Mouse (Mus musculus) liver, embryonic 14.5 days (tissue): ENCODE results near the gene Med29. TPM values are rescaled to one million over a fixed set of nuclear protein-coding genes. Genes with fewer than 3 reads are reported as not detected.

Source experiments
- ATAC-seq: fragments of 200-750 bp; cut with Nextera tagmentation; 2 replicates; pipeline ENCODE4 v1.8.0; 2017; ENCODE audit warnings: moderate number of reproducible peaks, mild to moderate bottlenecking, moderate library complexity; ENCODE audit not compliant: insufficient read depth
- DNase-seq, 3 experiments: peaks; one replicate each; pipeline ENCODE4 v3.0.0-alpha.2; 2012 to 2013; ENCODE audit warnings: low read depth in 3 of 3, low spot score in 3 of 3
- H3K27ac ChIP-seq: fragments of 300-500 bp; sonication (generic); 2 replicates; pipeline ENCODE4 v1.5.1; 2014; ENCODE audit warnings: moderate library complexity, mild to moderate bottlenecking, control low read depth, inconsistent platforms
- H3K27me3 ChIP-seq: fragments of 300-500 bp; sonication (generic); 2 replicates; pipeline ENCODE4 v1.6.1; 2014; ENCODE audit warnings: mild to moderate bottlenecking, low read length, moderate library complexity; ENCODE audit not compliant: control insufficient read depth, insufficient read depth
- H3K36me3 ChIP-seq: fragments of 300-500 bp; sonication (generic); replicated peaks from 2 replicates; pipeline ENCODE4 v1.6.1; 2014; ENCODE audit warnings: low read depth; ENCODE audit not compliant: control insufficient read depth, insufficient read depth
- H3K4me1 ChIP-seq, 2 experiments: fragments of 200-500 bp in 1 of 2; fragments of 300-500 bp in 1 of 2; sonication (generic) in 1 of 2; replicated peaks; 2 replicates each; pipeline ENCODE4 v1.6.1; 2012 to 2014; ENCODE audit warnings: antibody characterized with exemption in 1 of 2, inconsistent platforms in 1 of 2, low read length in 1 of 2; ENCODE audit not compliant: control insufficient read depth in 2 of 2, insufficient read depth in 2 of 2
- H3K4me2 ChIP-seq: fragments of 300-500 bp; sonication (generic); 2 replicates; pipeline ENCODE4 v1.6.1; 2014; ENCODE audit warnings: low read depth, mild to moderate bottlenecking, control low read depth, moderate library complexity
- H3K4me3 ChIP-seq, 2 experiments: fragments of 200-500 bp in 1 of 2; fragments of 300-500 bp in 1 of 2; sonication (generic) in 1 of 2; 2 replicates each; pipeline ENCODE4 v1.5.1; 2012 to 2014; ENCODE audit warnings: low read depth in 2 of 2, low read length in 2 of 2, mild to moderate bottlenecking in 2 of 2, control low read depth in 1 of 2, inconsistent platforms in 1 of 2, moderate library complexity in 1 of 2; ENCODE audit not compliant: insufficient read depth in 1 of 2
- H3K9ac ChIP-seq: fragments of 300-500 bp; sonication (generic); replicated peaks from 2 replicates; pipeline ENCODE4 v1.6.1; 2014; ENCODE audit warnings: mild to moderate bottlenecking, control low read depth, moderate library complexity
- H3K9me3 ChIP-seq: fragments of 300-500 bp; sonication (generic); 2 replicates; pipeline ENCODE4 v1.6.1; 2016; ENCODE audit warnings: low read length, mixed read lengths; ENCODE audit not compliant: control insufficient read depth
- CTCF ChIP-seq: IDR thresholded peaks from 2 replicates; pipeline ENCODE4 v1.5.1; 2016; ENCODE audit warnings: antibody characterized with exemption, low read depth, control low read depth
- EP300 ChIP-seq: IDR thresholded peaks from 2 replicates; pipeline ENCODE4 v1.6.1; 2016; ENCODE audit warnings: antibody characterized with exemption, low read depth
- WGBS: fragments of 180-500 bp; shearing (Covaris S2); extraction: QIAGEN DNeasy Blood & Tissue Kit; methylation state at CpG from one replicate; pipeline ENCODE4 v1.1.7; 2014; ENCODE audit not compliant: insufficient replicate concordance; 5-methylcytosine and 5-hydroxymethylcytosine counted together
- polyA plus RNA-seq, 2 experiments: library from polyadenylated mRNA; depleted of rRNA in 1 of 2; stranded (reverse) in 1 of 2; unstranded in 1 of 2; fragments of >200 nt; fragmentation: Nextera tagmentation in 1 of 2; extraction: Ambion mirVana in 1 of 2; gene quantifications; 2 replicates each; pipeline versions ENCODE4 v1.2.1 to v1.2.3; 2012 to 2014

Med29 gene
- polyA plus RNA-seq, 2 experiments: 21.0 to 27.2 TPM

- H3K27ac ChIP-seq: peak overlapping the region; percentile 47
- no peaks in the 10 kb centered on the region for H3K36me3 ChIP-seq
- 1% methylated on average over 9 of the region's 9 CpGs for WGBS
- peak; percentile 8; the same call in 1 of the 2 replicates for ATAC-seq
- peak overlapping the region; percentile 92 for H3K4me2 ChIP-seq
- H3K4me1 ChIP-seq: peaks cover 26 to 27% of the 10 kb centered on the region in 2 experiments
- H3K9me3 ChIP-seq: no peaks in the 10 kb centered on the region
- TF ChIP-seq CTCF: peak; percentile 74
- no peak; the same call in 1 of the 2 replicates for TF ChIP-seq EP300
- peak overlapping the region; percentile 50; the same call in 1 of the 2 replicates for H3K9ac ChIP-seq
- H3K27me3 ChIP-seq: peaks cover 12% of the 10 kb centered on the region
- DNase-seq: peak; percentile 67 to 83 (median 75)
- H3K4me3 ChIP-seq: peak overlapping the region; percentile 61 to 79
Measured at GRCm38 (mm10) chr7:28373131-28373581, 19.4 kb downstream of the Med29 start.

- under 1% methylated on average over 63 of the region's 66 CpGs for WGBS
- DNase-seq: peak; percentile 92 to 95 (median 93)
- peak; percentile 83 for ATAC-seq
- H3K27ac ChIP-seq: peak within 1 kb of the TSS; percentile 65
- peak within 1 kb of the TSS; percentile 92 for H3K4me2 ChIP-seq
- H3K9me3 ChIP-seq: no peaks in the 10 kb centered on the region
- peak; percentile 71 for TF ChIP-seq CTCF
- TF ChIP-seq EP300: peak; percentile 39
- peaks cover 12% of the 10 kb centered on the region for H3K27me3 ChIP-seq
- peak within 1 kb of the TSS; percentile 76 for H3K9ac ChIP-seq
- H3K4me3 ChIP-seq: peak within 1 kb of the TSS; percentile 61 to 79
- H3K36me3 ChIP-seq: no peaks in the 10 kb centered on the region
- peaks cover 21 to 26% of the 10 kb centered on the region in 2 experiments for H3K4me1 ChIP-seq
Measured at GRCm38 (mm10) chr7:28372251-28373108, 20.0 kb downstream of the Med29 start, which contains the start of gene Plekhg2. Gene Plekhg2 (minus strand): TSS chr7:28372599.

DNA sequence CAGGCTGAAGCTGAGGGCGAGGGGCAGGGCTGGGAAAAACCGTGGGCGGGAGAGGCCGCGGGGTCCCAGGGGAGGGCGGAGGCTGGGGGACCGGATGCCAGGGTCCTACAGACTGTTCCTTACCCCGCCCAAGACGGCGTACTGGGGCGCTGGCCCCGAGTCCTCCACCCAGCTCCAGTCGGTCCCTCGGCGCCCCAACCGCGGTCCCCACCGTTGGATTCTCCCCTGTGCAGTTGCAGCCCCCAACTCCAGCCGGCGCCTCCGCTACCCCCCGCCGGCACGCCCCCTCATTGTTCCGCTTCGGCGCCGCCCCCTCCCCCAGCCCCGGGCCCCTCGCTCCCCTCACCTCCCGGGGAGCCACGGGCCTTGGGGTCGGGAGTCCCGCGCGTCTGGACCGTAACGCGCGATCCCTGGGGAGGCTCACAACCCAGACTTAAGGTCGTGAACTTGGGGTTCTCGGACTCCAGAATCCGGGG, 21.0 kb downstream of the Med29 start:
- peak overlapping the region; percentile 76 for H3K9ac ChIP-seq
- no peak for DNase-seq
- H3K27me3 ChIP-seq: peaks cover 12% of the 10 kb centered on the region
- peak overlapping the region; percentile 92 for H3K4me2 ChIP-seq
- no peak for ATAC-seq
- H3K9me3 ChIP-seq: no peaks in the 10 kb centered on the region
- H3K36me3 ChIP-seq: no peaks in the 10 kb centered on the region
- peak overlapping the region; percentile 61 to 79 for H3K4me3 ChIP-seq
- no peak overlapping the region for H3K27ac ChIP-seq
- no peak for TF ChIP-seq CTCF
- TF ChIP-seq EP300: no peak
- WGBS: under 1% methylated on average over 36 of the region's 43 CpGs
- H3K4me1 ChIP-seq: peaks cover 19 to 20% of the 10 kb centered on the region in 2 experiments

DNA sequence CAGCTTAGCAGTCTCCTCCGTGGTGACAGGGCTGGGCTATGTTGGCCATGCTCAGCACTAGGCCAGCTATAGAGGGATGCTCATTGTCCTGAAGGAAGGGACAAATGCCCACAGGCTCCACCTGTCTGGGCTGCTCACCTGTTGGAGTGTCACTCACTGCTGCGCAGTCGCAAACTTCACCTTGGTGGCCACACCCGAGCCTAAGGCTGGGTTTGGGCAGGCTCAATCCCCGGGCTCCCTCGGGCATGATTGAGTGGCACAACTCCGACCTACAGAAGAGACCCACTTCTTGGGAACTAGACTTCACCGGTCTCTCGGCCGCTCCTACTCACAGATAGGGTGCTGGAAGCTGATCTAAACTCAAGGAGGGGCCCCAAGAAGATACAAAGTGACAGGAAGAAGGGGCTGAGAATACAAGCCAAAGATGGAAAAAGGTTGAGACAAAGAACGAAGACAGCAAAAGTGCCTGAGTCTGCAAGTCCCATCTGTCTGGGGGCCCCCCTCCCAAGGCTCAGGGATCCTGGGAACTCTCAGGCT, 21.5 kb downstream of the Med29 start:
- TF ChIP-seq EP300 (no peak), CTCF (no peak)
- Histone ChIP-seq H3K36me3 (no peaks in the 10 kb centered on the region), H3K9me3 (no peaks in the 10 kb centered on the region), H3K4me2 (peak overlapping the region; percentile 92), H3K4me1 (peaks cover 16 to 18% of the 10 kb centered on the region in 2 experiments), H3K27ac (no peak overlapping the region), H3K9ac (peak overlapping the region; percentile 76), H3K4me3 (peak overlapping the region; percentile 61 to 79), H3K27me3 (peaks cover 12% of the 10 kb centered on the region)
- WGBS: 15% methylated on average over 11 of the region's 11 CpGs
- DNase-seq (no peak), ATAC-seq (no peak)

DNA sequence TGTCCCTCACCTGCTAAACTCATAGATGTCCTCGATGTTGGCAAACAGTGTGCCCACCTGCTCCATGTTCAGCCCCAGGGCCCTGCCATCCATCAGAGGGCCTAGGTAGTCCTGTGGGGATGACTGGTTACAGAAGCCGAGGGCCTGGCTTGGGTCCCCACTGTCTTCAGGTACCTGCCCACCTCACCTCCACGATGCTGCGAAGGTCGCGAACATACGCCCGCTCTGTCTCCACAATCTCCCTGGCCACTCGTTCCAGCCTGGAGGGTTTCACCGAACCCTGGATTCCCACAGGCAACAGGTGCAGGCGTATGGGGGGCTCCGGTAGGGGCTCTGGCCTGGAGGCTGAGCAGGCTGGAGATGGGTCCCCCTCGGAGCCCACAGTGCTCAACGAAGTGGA, 22.5 kb downstream of the Med29 start:
- ATAC-seq: no peak
- no peak overlapping the region for H3K4me3 ChIP-seq
- H3K27ac ChIP-seq: no peak overlapping the region
- no peak overlapping the region for H3K9ac ChIP-seq
- no peaks in the 10 kb centered on the region for H3K9me3 ChIP-seq
- peaks cover 12% of the 10 kb centered on the region for H3K27me3 ChIP-seq
- DNase-seq: no peak
- 84% methylated on average over 14 of the region's 14 CpGs for WGBS
- no peak for TF ChIP-seq CTCF
- TF ChIP-seq EP300: no peak
- peaks cover 9 to 11% of the 10 kb centered on the region in 2 experiments for H3K4me1 ChIP-seq
- no peak overlapping the region for H3K4me2 ChIP-seq
- H3K36me3 ChIP-seq: no peaks in the 10 kb centered on the region
